ENCODE assay signal across 8 mouse cellular contexts in genomic region chr4:95160465-95160864, GRCm38 (mm10).
DNase-seq lines count a peak whose midpoint lies in the region; ATAC-seq and TF ChIP-seq lines count a peak whose summit lies in the region.

No protein-coding gene starts in this region.

- no peak for DNase-seq in gastrocnemius, adult 2 months
- DNase-seq in gastrocnemius, postnatal 14 days: no peak
- no peak for DNase-seq in CH12.LX (ENCODE audit: extremely low read depth)
- DNase-seq in frontal cortex, postnatal 36 days (ENCODE audit: low spot score in 2 of 2): no peak
- no peak for DNase-seq in testis, postnatal 14 days (ENCODE audit: low spot score)
- no peak for DNase-seq in urinary bladder, adult 18-20 months (ENCODE audit: low spot score in 2 of 2)

- TF ChIP-seq EP300 in CH12.LX (IDR thresholded peaks at IDR 0.05; ENCODE audit: low read length): no peak

- H3K4me1 ChIP-seq in CH12.LX (ENCODE audit: control insufficient read depth in 1 of 2, insufficient read depth in 2 of 2): peaks cover 16 to 59% of the 10 kb centered on the region in 2 experiments
- H3K4me1 ChIP-seq in heart, embryonic 14.5 days (ENCODE audit: control insufficient read depth in 2 of 2, insufficient read depth in 2 of 2, low read length in 2 of 2): peaks cover 20 to 37% of the 10 kb centered on the region in 2 experiments
- peaks cover 51% of the 10 kb centered on the region for H3K4me1 ChIP-seq in liver, embryonic 16.5 days (ENCODE audit: control insufficient read depth, low read depth, low read length)

- peak overlapping the region; percentile 74 for H3K4me3 ChIP-seq in gastrocnemius, adult 2 months
- H3K4me3 ChIP-seq in CH12.LX (replicated peaks in 1 of 3; ENCODE audit: low read depth in 2 of 3, low read length in 2 of 3, poor library complexity in 1 of 3): peak overlapping the region in 2 of 3 experiments; percentile 40 to 56
- H3K4me3 ChIP-seq in heart, embryonic 14.5 days (ENCODE audit: control insufficient read depth in 1 of 2, insufficient read depth in 1 of 2, low read depth in 1 of 2, low read length in 2 of 2): peak overlapping the region in 1 of 2 experiments; percentile 51; a peak in 3 of 4 replicates
- peak overlapping the region; percentile 65 for H3K4me3 ChIP-seq in liver, embryonic 16.5 days (ENCODE audit: low read depth, low read length)

- intact Hi-C loops in gastrocnemius, adult 2 months (cut with DNase I): loop anchor here (5.0 to 10.0 kb wide), 3 partner anchors 122 to 474 kb away; partner anchors contain the start of gene Fggy
- intact Hi-C loops in gastrocnemius, postnatal 14 days (cut with DNase I; ENCODE audit: low total_unique reads): no loop called here

- TF ChIP-seq POLR2A in CH12.LX (IDR thresholded peaks at IDR 0.05; ENCODE audit: low read depth, low read length): no peak

- no peaks in the 10 kb centered on the region for H3K36me3 ChIP-seq in CH12.LX (replicated peaks in 1 of 2; ENCODE audit: control insufficient read depth in 1 of 2, insufficient read depth in 1 of 2, low read length in 1 of 2)
- H3K36me3 ChIP-seq in heart, embryonic 14.5 days (ENCODE audit: control insufficient read depth, insufficient read depth, low read length): no peaks in the 10 kb centered on the region
- no peaks in the 10 kb centered on the region for H3K36me3 ChIP-seq in liver, embryonic 16.5 days (ENCODE audit: control insufficient read depth, insufficient read depth)

- in situ Hi-C loops in CH12.LX (cut with MboI; ENCODE audit: low pct_ligation_motif_present, low pct_unique_long_range_greater_than_20kb, low sequenced_read_pairs): loop anchor here (10.0 to 25.0 kb wide), 2 partner anchors 106 to 402 kb away; partner anchors contain the start of genes Fggy and Jun

- WGBS in heart, embryonic 14.5 days: 86% methylated on average over 3 of the region's 3 CpGs
- WGBS in liver, embryonic 16.5 days (ENCODE audit: insufficient replicate concordance): 59% methylated on average over 3 of the region's 3 CpGs

- H3K27me3 ChIP-seq in CH12.LX (replicated peaks): no peaks in the 10 kb centered on the region
- H3K27me3 ChIP-seq in heart, embryonic 14.5 days (ENCODE audit: control insufficient read depth, insufficient read depth, low read length): no peaks in the 10 kb centered on the region; the same call in 1 of the 2 replicates
- H3K27me3 ChIP-seq in liver, embryonic 16.5 days (ENCODE audit: control insufficient read depth, insufficient read depth, low read depth, low read length): no peaks in the 10 kb centered on the region

- peak overlapping the region; percentile 27 for H3K4me2 ChIP-seq in CH12.LX (ENCODE audit: insufficient read depth, low read depth, poor library complexity, severe bottlenecking)
- H3K4me2 ChIP-seq in heart, embryonic 14.5 days (ENCODE audit: low read length): peak overlapping the region; percentile 63
- peak overlapping the region; percentile 83 for H3K4me2 ChIP-seq in liver, embryonic 16.5 days (ENCODE audit: low read depth, low read length)

- dilution Hi-C loops in CH12.LX (cut with MboI; ENCODE audit: extremely low pct_ligation_motif_present, extremely low pct_unique_long_range_greater_than_20kb, low sequenced_read_pairs): no loop called here

- H3K9me3 ChIP-seq in CH12.LX (replicated peaks; ENCODE audit: low read length): no peaks in the 10 kb centered on the region
- H3K9me3 ChIP-seq in heart, embryonic 14.5 days (ENCODE audit: control insufficient read depth, low read length): no peaks in the 10 kb centered on the region
- H3K9me3 ChIP-seq in liver, embryonic 16.5 days (replicated peaks; ENCODE audit: control insufficient read depth, low read length): no peaks in the 10 kb centered on the region

- ATAC-seq in heart, embryonic 14.5 days (ENCODE audit: insufficient number of reproducible peaks, insufficient read depth, low FRiP score, low read depth): no peak
- ATAC-seq in liver, embryonic 16.5 days (ENCODE audit: low read depth): no peak

- no peaks in the 10 kb centered on the region for H3K79me2 ChIP-seq in CH12.LX (replicated peaks; ENCODE audit: control insufficient read depth, extremely low read depth, insufficient read depth, poor library complexity, severe bottlenecking)

- H3K27ac ChIP-seq in gastrocnemius, adult 2 months: peak overlapping the region; percentile 98
- H3K27ac ChIP-seq in CH12.LX (ENCODE audit: insufficient read depth, low read depth): no peak overlapping the region
- H3K27ac ChIP-seq in heart, embryonic 14.5 days (replicated peaks in 1 of 2; ENCODE audit: control insufficient read depth in 1 of 2, insufficient read depth in 1 of 2, low read depth in 2 of 2, low read length in 2 of 2): peak overlapping the region; percentile 82 to 90
- H3K27ac ChIP-seq in liver, embryonic 16.5 days (ENCODE audit: low read length): peak overlapping the region; percentile 92

- H3K9ac ChIP-seq in CH12.LX (ENCODE audit: insufficient read depth, low read depth): peak overlapping the region; percentile 29; the same call in 1 of the 2 replicates
- H3K9ac ChIP-seq in heart, embryonic 14.5 days (ENCODE audit: low read length): peak overlapping the region; percentile 77; the same call in 1 of the 2 replicates
- peak overlapping the region; percentile 74 for H3K9ac ChIP-seq in liver, embryonic 16.5 days (ENCODE audit: low read depth, low read length)

- TF ChIP-seq RAD21 in CH12.LX (IDR thresholded peaks at IDR 0.05; ENCODE audit: low read depth, low read length): no peak

- TF ChIP-seq CTCF in gastrocnemius, adult 2 months (IDR thresholded peaks at IDR 0.05): no peak
- no peak for TF ChIP-seq CTCF in CH12.LX (conservative IDR thresholded peaks at IDR 0.05 in 1 of 2, IDR thresholded peaks at IDR 0.05 in 1 of 2; ENCODE audit: low read depth in 2 of 2, low read length in 2 of 2)

TF ChIP-seq in CH12.LX, 34 proteins besides CTCF, POLR2A, EP300 and RAD21:
- no peak for TF ChIP-seq IRF4 (IDR thresholded peaks at IDR 0.05; ENCODE audit: low read depth, low read length)
- no peak for TF ChIP-seq KAT2A (IDR thresholded peaks at IDR 0.05; ENCODE audit: insufficient replicate concordance, low read length)
- TF ChIP-seq SMC3 (IDR thresholded peaks at IDR 0.05; ENCODE audit: low read depth, low read length): no peak
- no peak for TF ChIP-seq HCFC1 (IDR thresholded peaks at IDR 0.05; ENCODE audit: low read depth, low read length)
- TF ChIP-seq JUND (conservative IDR thresholded peaks at IDR 0.05; ENCODE audit: low read depth, low read length): no peak
- no peak for TF ChIP-seq CHD2 (IDR thresholded peaks at IDR 0.05; ENCODE audit: low read length)
- no peak for TF ChIP-seq JUN (IDR thresholded peaks at IDR 0.05; ENCODE audit: insufficient read depth, low read depth, low read length)
- TF ChIP-seq ZC3H11A (IDR thresholded peaks at IDR 0.05; ENCODE audit: low read depth, low read length): no peak
- no peak for TF ChIP-seq TBP (conservative IDR thresholded peaks at IDR 0.05; ENCODE audit: low read depth, low read length)
- TF ChIP-seq NRF1 (IDR thresholded peaks at IDR 0.05; ENCODE audit: low read depth, low read length): no peak
- no peak for TF ChIP-seq E2F4 (IDR thresholded peaks at IDR 0.05; ENCODE audit: insufficient replicate concordance, low read depth, low read length)
- TF ChIP-seq TCF12 (IDR thresholded peaks at IDR 0.05; ENCODE audit: low read depth, low read length): no peak
- no peak for TF ChIP-seq RCOR1 (conservative IDR thresholded peaks at IDR 0.05; ENCODE audit: low read depth, low read length)
- TF ChIP-seq USF2 (conservative IDR thresholded peaks at IDR 0.05; ENCODE audit: low read depth, low read length): no peak
- TF ChIP-seq MXI1 (IDR thresholded peaks at IDR 0.05; ENCODE audit: low read depth, low read length): no peak
- TF ChIP-seq ZKSCAN1 (IDR thresholded peaks at IDR 0.05; ENCODE audit: borderline replicate concordance, low read depth, low read length): no peak
- TF ChIP-seq MAX (IDR thresholded peaks at IDR 0.05; ENCODE audit: low read length): no peak
- TF ChIP-seq USF1 (IDR thresholded peaks at IDR 0.05; ENCODE audit: low read depth, low read length): no peak

Comparison
In these comparisons a context has a peak if more than half of its experiments do, and no peak if none do; other contexts are left out.
1. H3K4me2 ChIP-seq: peak in every context shown above with its lines; median percentile 83 in liver, embryonic 16.5 days; 63 in heart, embryonic 14.5 days; 27 in CH12.LX.